Mouse (Mus musculus) right cerebral cortex, postnatal 14 days (tissue): ENCODE measurements around the gene Enthd1.

Source experiments
- DNase-seq: peaks from one replicate; pipeline ENCODE4 v3.0.0; 2022

Enthd1 gene

DNA sequence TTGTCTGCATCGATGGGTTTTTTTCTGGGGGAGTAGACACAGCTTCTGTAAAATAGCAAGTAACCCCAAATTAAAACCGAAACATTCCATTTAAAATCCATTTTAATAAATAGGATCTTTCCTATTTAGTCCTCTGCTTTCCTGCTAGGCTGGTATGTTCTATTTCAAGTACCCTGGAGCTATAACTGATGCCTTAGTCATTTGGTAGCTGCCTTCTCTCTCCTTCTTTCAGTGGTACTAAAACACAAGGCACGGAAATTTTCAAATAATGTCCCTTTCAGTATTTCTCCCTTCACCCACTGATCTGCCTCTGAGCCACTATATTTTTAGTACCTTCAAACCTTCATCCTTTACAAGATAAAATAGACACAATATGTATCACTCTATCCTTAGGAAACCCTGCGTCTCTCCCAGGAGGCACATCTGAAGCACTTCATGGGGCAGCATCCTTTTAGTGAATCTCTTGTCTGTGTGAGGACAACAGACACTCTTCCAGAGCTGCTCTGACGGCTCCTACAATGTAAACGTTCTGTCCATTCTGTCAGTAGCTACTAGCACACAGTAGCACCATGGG is 90.4 kb downstream of the Enthd1 start:
- no peak for DNase-seq

GRCm38 (mm10) chr15:80467876-80468275 is 97.1 kb downstream of the Enthd1 start:
- no peak for DNase-seq

DNA sequence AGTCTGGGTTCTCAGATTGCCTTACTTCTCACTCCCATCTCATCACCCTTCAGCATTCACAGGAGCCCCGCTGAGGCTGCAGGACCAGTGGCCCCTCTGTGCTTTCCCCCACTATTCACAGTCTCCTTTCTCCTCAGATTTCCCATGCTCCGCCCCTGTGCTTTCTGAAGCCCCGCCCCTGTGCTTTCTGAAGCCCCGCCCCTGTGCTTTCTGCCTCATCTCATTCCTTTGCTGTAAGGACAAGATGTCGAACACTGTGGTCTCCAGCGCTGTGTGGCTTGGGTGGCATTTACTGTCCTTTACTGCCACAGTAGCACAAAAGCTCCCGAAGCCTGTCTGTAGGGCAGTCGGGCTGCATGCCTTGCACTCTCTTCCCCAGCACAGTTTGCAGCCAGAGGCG is 102.8 kb downstream of the Enthd1 start:
- no peak for DNase-seq

DNA sequence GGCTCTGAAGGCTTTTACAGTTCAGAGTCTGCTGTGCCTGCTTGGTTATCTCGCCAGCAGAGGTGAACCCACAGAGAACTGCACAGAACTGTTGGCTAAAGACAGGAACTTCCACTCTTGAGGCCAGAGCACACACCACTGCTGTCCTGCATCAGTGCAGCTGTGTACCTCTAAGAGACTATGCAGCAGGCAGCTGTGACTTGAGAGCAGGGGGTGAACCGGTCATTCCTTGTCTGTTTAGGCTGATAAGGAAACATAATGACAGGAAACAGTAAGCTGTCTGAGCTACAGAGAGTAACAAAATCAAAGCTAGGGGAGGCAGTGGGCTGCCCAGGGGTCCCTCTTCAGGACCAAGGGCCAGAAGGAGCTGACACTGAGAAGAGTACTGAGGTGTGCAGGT is 103.5 kb downstream of the Enthd1 start:
- no peak for DNase-seq

DNA sequence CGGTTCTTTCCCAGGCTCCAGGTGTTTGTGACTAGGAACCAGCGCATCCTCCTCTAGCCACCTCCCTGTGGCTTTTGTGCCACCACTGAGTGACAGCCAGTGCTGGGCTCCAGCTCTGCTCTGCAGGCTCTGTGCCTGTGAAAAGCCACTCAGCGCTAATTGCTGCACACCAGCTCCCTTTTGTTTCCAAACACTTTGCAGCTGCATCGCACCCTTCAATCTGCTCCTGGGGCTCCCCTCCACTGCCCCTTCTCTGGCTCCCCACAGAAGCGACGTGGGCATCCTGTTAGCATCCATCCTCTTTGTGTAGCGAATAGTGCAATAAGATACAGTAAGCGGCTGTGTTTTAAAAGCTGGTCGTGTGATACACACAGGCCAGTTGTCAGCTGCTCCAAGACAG is 104.9 kb downstream of the Enthd1 start:
- no peak for DNase-seq

DNA sequence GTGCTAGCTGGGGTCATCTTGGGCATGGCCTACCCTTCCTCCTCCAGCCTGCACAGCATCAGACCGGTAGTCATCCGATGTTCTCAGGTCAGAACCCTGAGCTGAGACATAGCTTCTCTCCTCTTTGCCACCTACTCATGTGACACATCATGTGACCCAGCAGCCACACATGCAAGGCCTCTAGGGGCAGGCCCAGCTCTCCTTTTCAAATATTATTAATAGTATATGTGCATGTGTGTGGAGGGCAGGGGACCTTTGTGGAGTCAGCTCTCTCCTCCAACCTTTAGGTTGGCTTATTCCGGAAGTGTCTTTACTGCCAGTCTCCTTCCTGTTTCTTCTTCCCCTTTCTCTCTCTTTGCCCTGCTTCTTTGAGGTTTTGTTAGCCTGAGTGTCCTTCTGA is 107.0 kb downstream of the Enthd1 start:
- DNase-seq = no peak

- DNase-seq = no peak
Measured at GRCm38 (mm10) chr15:80454486-80454885, 110.5 kb downstream of the Enthd1 start.

DNA sequence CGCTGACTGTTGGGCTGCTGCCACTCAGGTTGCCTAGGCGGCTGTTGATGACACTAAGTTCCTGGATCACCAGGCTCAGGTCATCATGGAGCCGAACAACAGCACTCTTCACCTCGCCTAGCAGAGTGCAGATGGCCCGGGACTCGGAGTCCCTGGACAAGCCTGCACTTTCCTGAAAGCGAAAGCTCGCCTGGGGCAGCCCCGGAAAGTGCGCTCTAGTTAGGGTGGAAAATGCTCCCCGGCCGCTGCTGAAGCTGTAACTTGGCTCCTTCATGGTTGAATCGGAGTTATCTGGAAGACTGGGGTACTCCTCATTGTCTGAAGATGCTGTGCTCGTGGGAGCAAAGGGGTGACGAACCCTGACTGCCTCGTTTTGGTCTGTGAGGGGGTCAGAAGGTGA is 112.5 kb downstream of the Enthd1 start:
- DNase-seq = no peak

DNA sequence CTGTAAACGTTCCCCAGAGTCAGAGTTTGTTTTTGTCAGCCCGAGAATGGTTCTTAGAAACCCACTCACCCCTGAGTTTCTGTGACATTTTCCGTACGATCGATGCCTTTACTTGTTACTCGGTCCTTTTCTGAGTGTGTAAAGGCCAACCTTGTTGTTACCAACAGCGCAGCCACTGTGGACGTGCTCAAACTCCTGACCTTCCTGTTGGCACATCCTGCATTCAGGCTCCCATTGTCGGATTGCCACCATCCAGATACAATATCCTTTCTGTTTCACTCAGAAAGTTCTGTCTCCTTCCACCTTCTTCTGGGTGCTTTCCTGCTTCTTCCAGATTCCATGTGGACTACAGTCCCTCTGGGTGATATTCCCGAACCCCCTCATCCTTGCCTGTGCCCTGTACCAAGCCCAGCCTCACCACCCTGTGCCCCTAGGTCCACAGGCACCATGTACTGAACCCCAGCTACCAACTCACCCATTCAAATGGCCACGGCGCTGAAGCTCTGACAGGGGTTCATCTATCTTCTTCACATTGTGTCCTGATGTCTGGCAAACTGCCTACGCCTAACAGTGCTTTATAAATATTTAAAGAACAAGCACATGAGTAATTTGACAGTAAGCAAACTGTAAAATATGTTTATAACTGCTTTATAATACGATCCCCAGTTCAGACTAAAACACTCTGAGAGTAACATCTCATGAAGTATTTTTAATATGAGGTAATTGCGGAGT is 118.8 kb downstream of the Enthd1 start:
- no peak for DNase-seq

GRCm38 (mm10) chr15:80440195-80440594 is 124.8 kb downstream of the Enthd1 start:
- DNase-seq = no peak

- no peak for DNase-seq
Measured at GRCm38 (mm10) chr15:80438423-80438822, 126.5 kb downstream of the Enthd1 start.

DNA sequence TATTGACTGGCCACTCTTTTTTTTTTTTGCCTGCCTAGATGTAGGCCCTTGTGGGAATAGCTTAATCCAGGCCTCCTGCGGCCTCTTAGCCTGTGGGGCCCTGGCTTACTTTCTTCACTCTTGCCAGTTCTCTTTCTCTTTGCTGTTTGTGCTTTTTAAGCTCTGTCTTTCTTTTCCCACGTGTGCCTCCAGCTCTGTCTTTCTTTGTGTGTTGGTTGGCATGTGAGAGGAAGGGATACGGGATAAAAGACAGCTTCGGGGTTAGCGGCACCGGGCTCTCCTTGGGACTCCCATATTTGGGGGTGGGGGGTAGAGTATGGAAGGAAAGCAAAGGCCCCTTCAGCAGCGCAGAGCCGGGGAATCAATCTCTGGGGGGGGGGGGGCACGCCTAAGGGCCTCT is 127.0 kb downstream of the Enthd1 start:
- no peak for DNase-seq

- no peak for DNase-seq
Measured at GRCm38 (mm10) chr15:80436961-80437360, 128.0 kb downstream of the Enthd1 start.

DNA sequence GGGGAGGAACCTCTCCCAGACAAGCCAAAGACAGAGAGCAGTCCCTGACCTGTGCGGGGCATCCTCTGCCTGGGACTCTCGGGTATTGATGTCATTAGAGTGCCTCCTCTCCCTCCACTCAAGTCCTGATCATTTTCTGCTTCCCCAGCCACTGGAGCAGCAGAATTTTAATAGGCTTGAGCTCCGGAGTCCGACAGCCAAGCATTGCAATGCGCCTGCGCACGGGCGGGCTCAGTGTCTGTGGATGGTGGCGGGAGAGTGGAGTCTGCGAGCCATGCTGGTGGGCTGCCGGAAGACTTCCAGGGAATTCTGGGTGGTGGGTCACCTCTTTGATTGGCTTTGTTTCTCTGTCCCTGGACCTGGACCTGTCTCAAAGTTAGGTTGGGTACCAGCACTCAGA is 134.6 kb downstream of the Enthd1 start:
- DNase-seq = no peak

GRCm38 (mm10) chr15:80418146-80418545 is 146.8 kb downstream of the Enthd1 start:
- DNase-seq = no peak

DNA sequence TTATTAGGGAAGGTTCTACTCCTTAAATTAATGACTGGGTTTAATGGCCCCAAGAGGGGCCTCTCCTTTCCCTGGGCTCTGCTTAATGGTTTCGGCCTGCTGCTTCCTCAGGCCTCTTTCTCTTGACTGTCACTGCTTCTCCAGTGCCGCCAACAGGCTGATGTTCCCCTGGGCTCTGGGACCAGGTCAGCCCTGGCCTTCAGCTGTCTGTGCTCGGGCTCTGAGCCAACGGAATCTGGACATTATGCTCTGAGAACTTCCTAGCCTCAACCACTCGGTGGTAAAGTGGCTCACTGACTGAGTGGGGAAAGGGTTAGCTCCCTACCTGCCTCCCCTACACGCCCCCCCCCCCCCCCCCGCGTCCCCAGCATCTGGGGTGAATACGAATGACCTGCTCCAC is 147.9 kb downstream of the Enthd1 start:
- no peak for DNase-seq

GRCm38 (mm10) chr15:80415132-80415531 is 149.8 kb downstream of the Enthd1 start:
- DNase-seq = no peak

DNA sequence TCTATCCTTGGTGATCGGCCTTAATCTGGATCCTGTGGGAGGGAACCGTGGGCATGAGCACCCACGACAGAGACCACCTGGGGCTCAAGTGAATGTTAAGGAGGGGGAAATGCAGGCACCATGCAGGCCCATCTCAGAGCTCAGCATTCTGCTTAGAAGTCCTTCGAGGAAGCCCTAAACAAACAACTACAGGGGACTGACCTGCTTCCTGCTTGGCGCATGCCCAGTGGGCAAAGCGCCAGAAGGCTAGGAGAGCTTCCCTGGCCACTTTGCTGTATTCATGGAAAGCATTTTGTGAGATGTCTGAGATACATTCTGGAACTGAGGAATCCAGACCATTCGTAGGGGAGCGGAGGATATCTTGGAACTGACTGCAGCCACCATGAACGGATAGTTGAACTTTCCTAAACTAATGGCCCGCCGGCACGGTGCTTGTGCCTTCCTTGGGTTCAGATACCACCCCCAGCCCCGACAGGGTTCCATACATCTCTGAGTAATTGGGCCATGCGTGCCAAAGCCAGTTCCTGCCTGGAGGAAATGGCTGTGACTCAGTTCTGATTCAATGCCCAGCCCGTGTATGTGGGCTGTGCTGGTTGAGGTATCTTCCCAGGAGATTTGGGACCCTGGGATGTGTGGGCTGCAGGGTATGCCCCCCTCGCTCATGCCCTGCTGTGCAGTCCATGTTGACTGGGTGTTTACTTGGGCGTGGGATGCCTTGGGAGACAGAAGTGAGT is 150.8 kb downstream of the Enthd1 start:
- DNase-seq = no peak

- no peak for DNase-seq
Measured at GRCm38 (mm10) chr15:80413070-80413469, 151.9 kb downstream of the Enthd1 start.

DNA sequence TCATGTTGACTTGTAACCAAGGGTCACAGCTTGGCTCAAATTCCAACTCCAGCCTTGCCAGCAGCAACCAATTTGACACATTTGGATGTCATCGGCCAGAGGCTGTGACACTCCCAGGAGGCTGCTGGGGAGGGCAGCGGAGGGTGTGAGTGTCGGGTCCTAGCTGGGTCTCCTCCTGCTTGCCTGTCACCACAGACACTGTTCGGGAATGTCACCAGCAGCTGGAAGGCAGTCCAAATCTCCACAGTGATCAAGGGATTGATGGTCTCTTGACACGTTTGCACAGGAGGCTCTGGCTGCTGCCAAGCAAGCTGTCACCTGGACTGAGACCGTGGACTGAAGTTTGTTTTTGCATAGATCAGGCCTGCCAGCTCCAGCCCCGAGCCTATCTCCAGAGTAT is 154.3 kb downstream of the Enthd1 start:
- no peak for DNase-seq

GRCm38 (mm10) chr15:80407873-80408272 is 157.1 kb downstream of the Enthd1 start:
- DNase-seq = no peak
